In the genomic region with DNA sequence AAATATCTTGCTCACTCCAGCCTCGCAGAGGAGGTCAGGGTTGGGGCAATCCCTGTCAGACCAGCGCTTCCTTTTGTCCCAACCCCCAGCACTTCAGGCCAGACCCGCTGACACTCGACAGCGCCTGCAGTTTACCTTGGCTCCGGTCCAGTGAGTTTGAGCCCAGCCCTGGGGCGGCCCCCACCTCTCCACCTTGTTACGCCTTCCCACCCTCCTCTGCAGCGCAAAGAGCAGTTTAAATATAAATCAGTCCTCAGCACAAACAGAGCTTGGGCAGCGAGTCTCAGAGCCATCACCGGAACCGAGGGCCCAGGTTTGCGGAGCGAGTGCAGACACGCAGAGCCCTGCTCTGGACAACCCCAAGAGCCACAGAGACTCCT, we compare ENCODE assay signal across 9 mouse cellular contexts. TPM values are rescaled to one million over a fixed set of nuclear protein-coding genes. Genes with fewer than 3 reads are reported as not detected.
DNase-seq lines count a peak whose midpoint lies in the region; ATAC-seq and TF ChIP-seq lines count a peak whose summit lies in the region.
"Had no signal": no experiment of that assay in that cellular context is flagged by ENCODE, and none has a peak within 500 bp of the region (broad histone marks: within the 10 kb centered on the region; RNA-seq: fewer than 3 reads in every experiment).

No protein-coding gene starts in this region.

- TF ChIP-seq EP300 in CH12.LX (IDR thresholded peaks at IDR 0.05; ENCODE audit: low read length), result no peak

- WGBS in forebrain, embryonic 13.5 days, result 3% methylated on average over 15 of the region's 15 CpGs
- 3% methylated on average over 15 of the region's 15 CpGs for WGBS in limb, embryonic 10.5 days
- under 1% methylated on average over 15 of the region's 15 CpGs for WGBS in midbrain, embryonic 11.5 days

- in situ Hi-C loops in CH12.LX (cut with MboI; ENCODE audit: low pct_ligation_motif_present, low pct_unique_long_range_greater_than_20kb, low sequenced_read_pairs), result no loop called here

- peaks cover 36% of the 10 kb centered on the region for H3K27me3 ChIP-seq in CH12.LX (replicated peaks)
- peaks cover 35% of the 10 kb centered on the region for H3K27me3 ChIP-seq in forebrain, embryonic 13.5 days
- H3K27me3 ChIP-seq in limb, embryonic 10.5 days (ENCODE audit: low read depth, poor library complexity, severe bottlenecking), result peaks cover 60% of the 10 kb centered on the region
- H3K27me3 ChIP-seq in midbrain, embryonic 11.5 days (ENCODE audit: control insufficient read depth, insufficient read depth, low read length), result peaks cover 18% of the 10 kb centered on the region

- H3K4me1 ChIP-seq in CH12.LX (ENCODE audit: control insufficient read depth in 1 of 2, insufficient read depth in 2 of 2), result peaks cover 6 to 21% of the 10 kb centered on the region in 2 experiments; a peak in 3 of 4 replicates
- H3K4me1 ChIP-seq in forebrain, embryonic 13.5 days, result peaks cover 13% of the 10 kb centered on the region
- peaks cover 20% of the 10 kb centered on the region for H3K4me1 ChIP-seq in limb, embryonic 10.5 days
- peaks cover 6% of the 10 kb centered on the region; the same call in 1 of the 2 replicates for H3K4me1 ChIP-seq in midbrain, embryonic 11.5 days (ENCODE audit: control insufficient read depth, insufficient read depth, low read length)

- 0 out of 2 replicates have a peak overlapping the region, but pooled peaks have one; percentile 7 for H3K4me2 ChIP-seq in CH12.LX (ENCODE audit: insufficient read depth, low read depth, poor library complexity, severe bottlenecking)
- peak overlapping the region; percentile 82 for H3K4me2 ChIP-seq in forebrain, embryonic 13.5 days
- peak overlapping the region; percentile 80 for H3K4me2 ChIP-seq in midbrain, embryonic 11.5 days

- no peak for TF ChIP-seq CTCF in CH12.LX (conservative IDR thresholded peaks at IDR 0.05 in 1 of 2, IDR thresholded peaks at IDR 0.05 in 1 of 2; ENCODE audit: low read depth in 2 of 2, low read length in 2 of 2)

- dilution Hi-C loops in CH12.LX (cut with MboI; ENCODE audit: extremely low pct_ligation_motif_present, extremely low pct_unique_long_range_greater_than_20kb, low sequenced_read_pairs), result no loop called here

- peak; percentile 34 for DNase-seq in CH12.LX (ENCODE audit: extremely low read depth)
- DNase-seq in adrenal gland, adult 2 months, result peak; percentile 81
- DNase-seq in heart, postnatal 4 days, result peak; percentile 69
- no peak for DNase-seq in limb, embryonic 10.5 days (ENCODE audit: low spot score)
- peak; percentile 85 for DNase-seq in midbrain, embryonic 11.5 days (ENCODE audit: low spot score, missing footprints)
- peak; percentile 70 to 73 for DNase-seq in urinary bladder, postnatal 4 days (ENCODE audit: low spot score in 2 of 2)

- ATAC-seq in forebrain, embryonic 13.5 days, result 0 out of 2 replicates have a peak, but pooled peaks have one; percentile 30
- peak; percentile 38 for ATAC-seq in midbrain, embryonic 11.5 days (ENCODE audit: low FRiP score)
- no peak for ATAC-seq in activated CD4-positive, CD25-positive, alpha-beta regulatory T cell, adult 4 months

- H3K36me3 ChIP-seq in CH12.LX (replicated peaks in 1 of 2; ENCODE audit: control insufficient read depth in 1 of 2, insufficient read depth in 1 of 2, low read length in 1 of 2), result no peaks in the 10 kb centered on the region
- H3K36me3 ChIP-seq in forebrain, embryonic 13.5 days (ENCODE audit: poor library complexity, severe bottlenecking), result no peaks in the 10 kb centered on the region
- no peaks in the 10 kb centered on the region for H3K36me3 ChIP-seq in limb, embryonic 10.5 days
- H3K36me3 ChIP-seq in midbrain, embryonic 11.5 days (ENCODE audit: control insufficient read depth, insufficient read depth, low read length), result no peaks in the 10 kb centered on the region

- no peak overlapping the region for H3K9ac ChIP-seq in CH12.LX (ENCODE audit: insufficient read depth, low read depth)
- peak overlapping the region; percentile 66 for H3K9ac ChIP-seq in forebrain, embryonic 13.5 days
- peak overlapping the region; percentile 39 for H3K9ac ChIP-seq in midbrain, embryonic 11.5 days (ENCODE audit: low read length)

- no peak for TF ChIP-seq RAD21 in CH12.LX (IDR thresholded peaks at IDR 0.05; ENCODE audit: low read depth, low read length)

- no peak overlapping the region for H3K27ac ChIP-seq in CH12.LX (ENCODE audit: insufficient read depth, low read depth)
- H3K27ac ChIP-seq in forebrain, embryonic 13.5 days, result no peak overlapping the region
- peak overlapping the region; percentile 38 for H3K27ac ChIP-seq in limb, embryonic 10.5 days
- no peak overlapping the region for H3K27ac ChIP-seq in midbrain, embryonic 11.5 days (ENCODE audit: low read depth, low read length)

- no peak overlapping the region for H3K4me3 ChIP-seq in CH12.LX (replicated peaks in 1 of 3; ENCODE audit: low read depth in 2 of 3, low read length in 2 of 3, poor library complexity in 1 of 3)
- H3K4me3 ChIP-seq in forebrain, embryonic 13.5 days, result peak overlapping the region; percentile 43
- H3K4me3 ChIP-seq in limb, embryonic 10.5 days, result peak overlapping the region; percentile 61
- H3K4me3 ChIP-seq in midbrain, embryonic 11.5 days (ENCODE audit: low read depth, low read length), result peak overlapping the region; percentile 34
- H3K4me3 ChIP-seq: megakaryocyte, embryonic 14.5 days had no signal

- H3K9me3 ChIP-seq in CH12.LX (replicated peaks; ENCODE audit: low read length), result no peaks in the 10 kb centered on the region
- H3K9me3 ChIP-seq in forebrain, embryonic 13.5 days (replicated peaks), result no peaks in the 10 kb centered on the region
- H3K9me3 ChIP-seq in limb, embryonic 10.5 days (replicated peaks), result no peaks in the 10 kb centered on the region
- no peaks in the 10 kb centered on the region for H3K9me3 ChIP-seq in midbrain, embryonic 11.5 days (ENCODE audit: control insufficient read depth, low read length)
- H3K9me3 ChIP-seq: megakaryocyte, embryonic 14.5 days had no signal

- TF ChIP-seq POLR2A in CH12.LX (IDR thresholded peaks at IDR 0.05; ENCODE audit: low read depth, low read length), result no peak

- no peaks in the 10 kb centered on the region for H3K79me2 ChIP-seq in CH12.LX (replicated peaks; ENCODE audit: control insufficient read depth, extremely low read depth, insufficient read depth, poor library complexity, severe bottlenecking)

TF ChIP-seq in CH12.LX, 34 proteins besides CTCF, POLR2A, EP300 and RAD21:
- TF ChIP-seq E2F4 (IDR thresholded peaks at IDR 0.05; ENCODE audit: insufficient replicate concordance, low read depth, low read length), result no peak
- TF ChIP-seq ZKSCAN1 (IDR thresholded peaks at IDR 0.05; ENCODE audit: borderline replicate concordance, low read depth, low read length), result no peak
- TF ChIP-seq MXI1 (IDR thresholded peaks at IDR 0.05; ENCODE audit: low read depth, low read length), result no peak
- no peak for TF ChIP-seq MYC (IDR thresholded peaks at IDR 0.05; ENCODE audit: low read depth, low read length)
- TF ChIP-seq NRF1 (IDR thresholded peaks at IDR 0.05; ENCODE audit: low read depth, low read length), result no peak
- no peak for TF ChIP-seq MEF2A (IDR thresholded peaks at IDR 0.05; ENCODE audit: borderline replicate concordance, low read depth, low read length)
- no peak for TF ChIP-seq ZC3H11A (IDR thresholded peaks at IDR 0.05; ENCODE audit: low read depth, low read length)
- TF ChIP-seq KAT2A (IDR thresholded peaks at IDR 0.05; ENCODE audit: insufficient replicate concordance, low read length), result no peak
- no peak for TF ChIP-seq USF1 (IDR thresholded peaks at IDR 0.05; ENCODE audit: low read depth, low read length)
- TF ChIP-seq ZMIZ1 (IDR thresholded peaks at IDR 0.05; ENCODE audit: low read depth, low read length), result no peak
- TF ChIP-seq ZNF384 (IDR thresholded peaks at IDR 0.05; ENCODE audit: low read depth, low read length), result no peak
- no peak for TF ChIP-seq SMC3 (IDR thresholded peaks at IDR 0.05; ENCODE audit: low read depth, low read length)
- no peak for TF ChIP-seq USF2 (conservative IDR thresholded peaks at IDR 0.05; ENCODE audit: low read depth, low read length)
- no peak for TF ChIP-seq JUN (IDR thresholded peaks at IDR 0.05; ENCODE audit: insufficient read depth, low read depth, low read length)
- no peak for TF ChIP-seq TCF12 (IDR thresholded peaks at IDR 0.05; ENCODE audit: low read depth, low read length)
- TF ChIP-seq SIN3A (IDR thresholded peaks at IDR 0.05; ENCODE audit: low read length), result no peak
- no peak for TF ChIP-seq ETS1 (conservative IDR thresholded peaks at IDR 0.05; ENCODE audit: low read depth, low read length)

RNA-seq across cellular contexts. Expression of gene Slco2a1, which starts 19.2 kb away (rescaled TPM):
- total RNA-seq in CH12.LX (2012; rRNA removed), result not detected in 2 replicates
- total RNA-seq in CH12.LX (2014; rRNA removed), result not detected in 2 replicates
- polyA plus RNA-seq in CH12.LX (2012; ENCODE audit: insufficient read length, low read depth), result 0.14 and 0.16 TPM in 2 replicates
- total RNA-seq in adrenal gland, adult 2 months (2021), result 1 to 10 TPM; 2.2 to 3.9 TPM
- 6.9 and 7.1 TPM in 2 replicates for polyA plus RNA-seq in adrenal gland, adult 2 months (2012; rRNA removed)
- 0.31 and 0.54 TPM in 2 replicates for polyA plus RNA-seq in forebrain, embryonic 13.5 days (2015; fragmentation: Nextera tagmentation; extraction: Ambion mirVana)
- 1 to 10 TPM; 9.5 to 10.0 TPM for total RNA-seq in heart, postnatal 4 days (2021)
- 0.29 and 0.50 TPM in 2 replicates for polyA plus RNA-seq in limb, embryonic 10.5 days (2016; fragmentation: Nextera tagmentation; extraction: Ambion mirVana)
- 0.31 and 0.54 TPM in 2 replicates for polyA plus RNA-seq in midbrain, embryonic 11.5 days (2014; fragmentation: Nextera tagmentation; extraction: Ambion mirVana)
- under 1 TPM in 1 of 2 experiments, not detected in 1; 0.27 TPM for polyA plus RNA-seq in activated CD4-positive, CD25-positive, alpha-beta regulatory T cell, adult 4 months (2017; shearing (Covaris generic))

Comparison
In these comparisons a context has a peak if more than half of its experiments do, and no peak if none do; other contexts are left out.
1. H3K4me2 ChIP-seq: peak in every context shown above with its lines; median percentile 82 in forebrain, embryonic 13.5 days; 80 in midbrain, embryonic 11.5 days; 7 in CH12.LX.
2. H3K4me3 ChIP-seq: peak in forebrain, embryonic 13.5 days (single experiment), limb, embryonic 10.5 days (single experiment) and midbrain, embryonic 11.5 days (single experiment); none in CH12.LX (0 of 3).